Mouse (Mus musculus) CH12.LX (cell line): ENCODE results near the gene Cacnb3. TPM values are rescaled to one million over a fixed set of nuclear protein-coding genes. Genes with fewer than 3 reads are reported as not detected.

Source experiments
- DNase-seq: peaks from one replicate; pipeline ENCODE4 v3.0.0-alpha.2; 2013; ENCODE audit errors: extremely low read depth
- H3K27ac ChIP-seq: 2 replicates; pipeline ENCODE4 v1.5.1; 2012; ENCODE audit warnings: low read depth, mild to moderate bottlenecking, control low read depth, moderate library complexity; ENCODE audit not compliant: insufficient read depth
- H3K27me3 ChIP-seq: replicated peaks from 2 replicates; pipeline ENCODE3; 2012; ENCODE audit warnings: inconsistent platforms
- H3K36me3 ChIP-seq, 2 experiments: replicated peaks in 1 of 2; 2 replicates each; pipeline versions ENCODE3 to v1.6.1; 2012; ENCODE audit warnings: inconsistent platforms in 1 of 2, low read length in 1 of 2, mild to moderate bottlenecking in 1 of 2, mixed read lengths in 1 of 2, moderate library complexity in 1 of 2; ENCODE audit not compliant: control insufficient read depth in 1 of 2, insufficient read depth in 1 of 2
- H3K4me1 ChIP-seq, 2 experiments: 2 replicates each; pipeline ENCODE4 v1.6.1; 2012; ENCODE audit warnings: inconsistent platforms in 1 of 2, moderate library complexity in 1 of 2; ENCODE audit not compliant: insufficient read depth in 2 of 2, control insufficient read depth in 1 of 2
- H3K4me2 ChIP-seq: 2 replicates; pipeline ENCODE4 v1.6.1; 2012; ENCODE audit warnings: low read depth, mild to moderate bottlenecking, control low read depth; ENCODE audit not compliant: poor library complexity, insufficient read depth, severe bottlenecking
- H3K4me3 ChIP-seq, 3 experiments: fragments of 150-350 bp in 1 of 3; sonication (generic) in 1 of 3; replicated peaks in 1 of 3; 2 replicates each; pipeline versions ENCODE3 to v1.5.1; 2011 to 2012; ENCODE audit warnings: low read depth in 2 of 3, low read length in 2 of 3, mild to moderate bottlenecking in 2 of 3, moderate library complexity in 2 of 3, control low read depth in 1 of 3, improper control_type of control experiment in 1 of 3, inconsistent platforms in 1 of 3, mixed read lengths in 1 of 3; ENCODE audit not compliant: poor library complexity in 1 of 3
- H3K79me2 ChIP-seq: replicated peaks from 2 replicates; pipeline ENCODE4 v1.6.1; 2012; ENCODE audit warnings: mild to moderate bottlenecking, moderate library complexity; ENCODE audit not compliant: control insufficient read depth, poor library complexity, insufficient read depth, severe bottlenecking; ENCODE audit errors: extremely low read depth
- H3K9ac ChIP-seq: 2 replicates; pipeline ENCODE4 v1.6.1; 2012; ENCODE audit warnings: low read depth, mild to moderate bottlenecking, control low read depth, moderate library complexity; ENCODE audit not compliant: insufficient read depth
- H3K9me3 ChIP-seq: replicated peaks from 2 replicates; pipeline ENCODE3; 2012; ENCODE audit warnings: low read length, inconsistent platforms, mixed read lengths
- BHLHE40 ChIP-seq: IDR thresholded peaks from 2 replicates; pipeline ENCODE4 v1.6.1; 2011; ENCODE audit warnings: mild to moderate bottlenecking, low read depth, low read length, improper control_type of control experiment
- CHD1 ChIP-seq: IDR thresholded peaks from 2 replicates; pipeline ENCODE4 v1.6.1; 2012; ENCODE audit warnings: low read depth, low read length, improper control_type of control experiment, inconsistent platforms
- CHD2 ChIP-seq: IDR thresholded peaks from 2 replicates; pipeline ENCODE4 v1.6.1; 2011; ENCODE audit warnings: low read length, improper control_type of control experiment
- CTCF ChIP-seq, 2 experiments: IDR thresholded peaks in 1 of 2; conservative IDR thresholded peaks in 1 of 2; 2 replicates each; pipeline ENCODE4 v1.5.1; 2011 to 2012; ENCODE audit warnings: low read depth in 2 of 2, low read length in 2 of 2, improper control_type of control experiment in 1 of 2, inconsistent platforms in 1 of 2, mild to moderate bottlenecking in 1 of 2, moderate library complexity in 1 of 2
- ELF1 ChIP-seq: IDR thresholded peaks from 2 replicates; pipeline ENCODE4 v1.6.1; 2014; ENCODE audit warnings: low read depth, mild to moderate bottlenecking, inconsistent platforms, low read length, improper control_type of control experiment
- GABPA ChIP-seq: IDR thresholded peaks from 2 replicates; pipeline ENCODE4 v1.6.1; 2012; ENCODE audit warnings: low read depth, low read length, improper control_type of control experiment, inconsistent platforms; ENCODE audit not compliant: insufficient replicate concordance
- JUN ChIP-seq: IDR thresholded peaks from 2 replicates; pipeline ENCODE4 v1.6.1; 2011; ENCODE audit warnings: low read depth, mild to moderate bottlenecking, low read length, improper control_type of control experiment, moderate library complexity; ENCODE audit not compliant: insufficient read depth
- KAT2A ChIP-seq: IDR thresholded peaks from 2 replicates; pipeline ENCODE4 v1.6.1; 2012; ENCODE audit warnings: low read length, improper control_type of control experiment, inconsistent platforms; ENCODE audit not compliant: insufficient replicate concordance
- MAFK ChIP-seq: IDR thresholded peaks from 2 replicates; pipeline ENCODE4 v1.6.1; 2011; ENCODE audit warnings: low read length, improper control_type of control experiment; ENCODE audit not compliant: insufficient replicate concordance
- MYC ChIP-seq: IDR thresholded peaks from 2 replicates; pipeline ENCODE4 v1.6.1; 2011; ENCODE audit warnings: low read depth, mild to moderate bottlenecking, improper control_type of control experiment, low read length
- NRF1 ChIP-seq: IDR thresholded peaks from 2 replicates; pipeline ENCODE4 v1.6.1; 2014; ENCODE audit warnings: low read depth, mild to moderate bottlenecking, inconsistent platforms, low read length, improper control_type of control experiment, moderate library complexity
- PAX5 ChIP-seq: IDR thresholded peaks from 2 replicates; pipeline ENCODE4 v1.6.1; 2012; ENCODE audit warnings: low read length, inconsistent platforms, mixed read lengths
- RAD21 ChIP-seq: IDR thresholded peaks from 2 replicates; pipeline ENCODE4 v1.6.1; 2011; ENCODE audit warnings: low read depth, mild to moderate bottlenecking, low read length, improper control_type of control experiment, moderate library complexity
- RCOR1 ChIP-seq: conservative IDR thresholded peaks from 2 replicates; pipeline ENCODE4 v1.6.1; 2012; ENCODE audit warnings: low read depth, mild to moderate bottlenecking, inconsistent platforms, low read length, improper control_type of control experiment
- SIN3A ChIP-seq: IDR thresholded peaks from 2 replicates; pipeline ENCODE4 v1.6.1; 2012; ENCODE audit warnings: low read length, improper control_type of control experiment, inconsistent platforms
- TBP ChIP-seq: conservative IDR thresholded peaks from 2 replicates; pipeline ENCODE4 v1.6.1; 2011; ENCODE audit warnings: low read depth, low read length, improper control_type of control experiment
- TCF12 ChIP-seq: IDR thresholded peaks from 2 replicates; pipeline ENCODE4 v1.6.1; 2014; ENCODE audit warnings: low read depth, mild to moderate bottlenecking, inconsistent platforms, low read length, improper control_type of control experiment
- UBTF ChIP-seq: IDR thresholded peaks from 2 replicates; pipeline ENCODE4 v1.6.1; 2012; ENCODE audit warnings: low read depth, mild to moderate bottlenecking, inconsistent platforms, low read length, improper control_type of control experiment, moderate library complexity
- USF2 ChIP-seq: conservative IDR thresholded peaks from 2 replicates; pipeline ENCODE4 v1.6.1; 2011; ENCODE audit warnings: low read depth, low read length, improper control_type of control experiment
- ZC3H11A ChIP-seq: IDR thresholded peaks from 2 replicates; pipeline ENCODE4 v1.6.1; 2012; ENCODE audit warnings: low read depth, mild to moderate bottlenecking, inconsistent platforms, low read length, improper control_type of control experiment
- ZKSCAN1 ChIP-seq: IDR thresholded peaks from 2 replicates; pipeline ENCODE4 v1.6.1; 2012; ENCODE audit warnings: low read depth, inconsistent platforms, low read length, improper control_type of control experiment, borderline replicate concordance
- ZMIZ1 ChIP-seq: IDR thresholded peaks from 2 replicates; pipeline ENCODE4 v1.6.1; 2012; ENCODE audit warnings: low read depth, mild to moderate bottlenecking, inconsistent platforms, low read length, improper control_type of control experiment
- dilution Hi-C: fragments of 300-500 bp; cut with MboI; formaldehyde crosslinking; loops from 2 replicates; pipeline ENCODE4 v1.14.3; 2020; ENCODE audit warnings: low sequenced_read_pairs; ENCODE audit not compliant: extremely low pct_unique_long_range_greater_than_20kb, extremely low pct_ligation_motif_present
- in situ Hi-C: fragments of 300-500 bp; cut with MboI; formaldehyde crosslinking; loops from 3 replicates; pipeline ENCODE4 v1.14.3; 2019; ENCODE audit warnings: low sequenced_read_pairs, low pct_ligation_motif_present, low pct_unique_long_range_greater_than_20kb, mixed read lengths
- polyA plus RNA-seq: library from polyadenylated mRNA; unstranded; fragments of >175 nt; gene quantifications from 2 replicates; pipeline ENCODE4 v1.2.1, GENCODE M21; 2012; ENCODE audit warnings: low read depth; ENCODE audit not compliant: insufficient read length
- total RNA-seq, 2 experiments: library from RNA; depleted of rRNA; stranded (reverse); fragments of 300-350 nt in 1 of 2; fragments of >200 nt in 1 of 2; gene quantifications; 2 replicates each; pipeline ENCODE4 v1.2.3; 2012 to 2014

Gene Cacnb3
- total and polyA plus RNA-seq, 3 experiments = 2.5 to 7.0 (median 4.3) TPM

- no peak for TF ChIP-seq ELF1
- no peak for TF ChIP-seq RCOR1
- TF ChIP-seq SIN3A = no peak
- TF ChIP-seq CTCF (conservative IDR thresholded peaks at IDR 0.05 in 1 of 2, IDR thresholded peaks at IDR 0.05 in 1 of 2; ENCODE audit: low read depth in 2 of 2, low read length in 2 of 2) = no peak
- TF ChIP-seq TCF12 = no peak
- no peak for TF ChIP-seq GABPA
- TF ChIP-seq RAD21 = no peak
- TF ChIP-seq NRF1 = no peak
- TF ChIP-seq KAT2A = no peak
- TF ChIP-seq BHLHE40 = no peak
- TF ChIP-seq TBP = no peak
- DNase-seq = no peak
- Histone ChIP-seq H3K9me3 (no peaks in the 10 kb centered on the region), H3K4me2 (no peak overlapping the region), H3K27me3 (peaks cover 77% of the 10 kb centered on the region), H3K4me1 (peaks cover 9% of the 10 kb centered on the region in 2 experiments; a peak in 3 of 4 replicates), H3K9ac (no peak overlapping the region), H3K79me2 (no peaks in the 10 kb centered on the region), H3K27ac (no peak overlapping the region), H3K4me3 (no peak overlapping the region), H3K36me3 (no peaks in the 10 kb centered on the region)
- in situ Hi-C loops (no loop called here), dilution Hi-C loops (no loop called here)
Observed at GRCm38 (mm10) chr15:98589640-98590336, 40.9 kb upstream of the Cacnb3 start.

GRCm38 (mm10) chr15:98591396-98591795 is 39.2 kb upstream of the Cacnb3 start:
- Histone ChIP-seq H3K9me3 (no peaks in the 10 kb centered on the region), H3K36me3 (no peaks in the 10 kb centered on the region), H3K9ac (no peak overlapping the region), H3K27me3 (peaks cover 78% of the 10 kb centered on the region), H3K79me2 (no peaks in the 10 kb centered on the region), H3K4me2 (no peak overlapping the region), H3K4me3 (no peak overlapping the region), H3K4me1 (peaks cover 10% of the 10 kb centered on the region in 2 experiments), H3K27ac (no peak overlapping the region)
- DNase-seq = no peak
- dilution Hi-C loops (no loop called here), in situ Hi-C loops (no loop called here)
- no peak for TF ChIP-seq PAX5
- no peak for TF ChIP-seq JUN
- no peak for TF ChIP-seq CHD2
- no peak for TF ChIP-seq ZMIZ1
- no peak for TF ChIP-seq USF2
- no peak for TF ChIP-seq TBP
- TF ChIP-seq NRF1 = no peak
- TF ChIP-seq UBTF = no peak
- TF ChIP-seq ZC3H11A = no peak
- TF ChIP-seq ZKSCAN1 = no peak
- no peak for TF ChIP-seq CTCF (conservative IDR thresholded peaks at IDR 0.05 in 1 of 2, IDR thresholded peaks at IDR 0.05 in 1 of 2; ENCODE audit: low read depth in 2 of 2, low read length in 2 of 2)
- no peak for TF ChIP-seq MYC
- no peak for TF ChIP-seq RAD21
- no peak for TF ChIP-seq MAFK
- TF ChIP-seq KAT2A = no peak
- no peak for TF ChIP-seq RCOR1
- TF ChIP-seq CHD1 = no peak
